Mouse (Mus musculus): ENCODE data around the gene Slc39a11.

DNA sequence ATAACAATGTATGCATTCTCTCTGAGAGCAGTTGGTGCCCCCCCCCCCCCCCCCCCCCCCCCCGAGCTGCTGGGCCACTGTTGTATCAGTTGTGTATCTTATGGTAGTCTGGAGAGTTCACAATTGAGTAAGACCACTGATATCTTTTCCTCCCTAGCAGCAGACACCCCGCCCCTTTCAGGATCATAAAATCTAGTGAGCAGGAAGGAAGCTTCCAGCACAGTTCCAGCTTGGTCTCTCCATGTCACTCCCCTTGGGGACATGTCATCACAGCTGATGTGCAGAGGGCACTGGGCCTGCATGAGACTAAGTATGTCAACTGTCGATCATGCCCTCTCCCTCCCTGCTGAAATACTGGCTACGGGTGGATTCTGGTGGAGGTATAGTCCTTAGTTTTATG, 225.1 kb downstream of the Slc39a11 start:
- TF ChIP-seq GATA1 (IDR thresholded peaks at IDR 0.05; ENCODE audit: low read length): no peak
- TF ChIP-seq TAL1 (IDR thresholded peaks at IDR 0.05; ENCODE audit: low read length): no peak
